Mouse (Mus musculus) macrophage (primary cell): ENCODE data around the gene Tmem131l. TPM values are rescaled to one million over a fixed set of nuclear protein-coding genes. Genes with fewer than 3 reads are reported as not detected.

Source experiments
- polyA plus RNA-seq: library from polyadenylated mRNA; stranded (reverse); fragments of 250-400 nt; gene quantifications from 3 replicates; pipeline ENCODE4 v1.2.4, GENCODE M21; 2018; ENCODE audit warnings: inconsistent platforms

Gene Tmem131l
- polyA plus RNA-seq, 1 experiment from 2014 or later = 12.6 TPM

Other genes starting within 250 kb of the Tmem131l start
- 28.8 to 125 TPM (median 41.5 TPM) in 3 replicates for gene Tlr2, start 198.4 kb downstream of the Tmem131l start, polyA plus RNA-seq
- gene Mnd1, start 115.6 kb upstream of the Tmem131l start, polyA plus RNA-seq = 0.39 to 1.7 TPM (median 0.92 TPM) in 3 replicates
- not detected in 3 replicates for gene Gm6525, start 133.9 kb upstream of the Tmem131l start, polyA plus RNA-seq